In the genomic region with DNA sequence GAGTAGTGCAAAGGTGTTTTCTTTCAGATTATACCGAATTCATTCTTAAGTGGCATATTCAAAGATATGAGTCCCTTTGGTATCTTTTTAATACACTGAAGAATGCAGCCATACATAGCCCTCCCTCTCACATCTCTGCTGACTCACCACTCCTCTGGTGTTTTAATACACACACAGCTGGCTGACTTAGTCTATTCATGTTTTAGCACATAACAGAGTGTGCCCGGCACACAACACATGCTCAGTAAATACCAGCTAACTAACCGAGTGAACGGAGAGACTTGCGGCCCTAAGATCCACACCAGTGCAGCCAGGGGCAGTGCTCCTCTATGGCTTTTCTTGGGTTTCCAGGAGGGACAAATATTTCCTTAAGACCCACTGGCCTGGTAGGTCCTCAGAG, we compare ENCODE assay signal across 17 mouse cellular contexts. TPM values are rescaled to one million over a fixed set of nuclear protein-coding genes. Genes with fewer than 3 reads are reported as not detected.
DNase-seq lines count a peak whose midpoint lies in the region; ATAC-seq and TF ChIP-seq lines count a peak whose summit lies in the region.
"Had no signal": no experiment of that assay in that cellular context is flagged by ENCODE, and none has a peak within 500 bp of the region (broad histone marks: within the 10 kb centered on the region; RNA-seq: fewer than 3 reads in every experiment).

No protein-coding gene starts in this region.

- in situ Hi-C loops in Patski (cut with MboI; ENCODE audit: low pct_unique_long_range_greater_than_20kb) = no loop called here

- no peak for ATAC-seq in heart, embryonic 13.5 days (ENCODE audit: extremely low read depth, insufficient number of reproducible peaks, low FRiP score, low TSS enrichment)
- ATAC-seq in Patski = peak; percentile 44
- ATAC-seq in liver, postnatal 0 days = no peak
- ATAC-seq: hindbrain, postnatal 0 days had no signal

- no peak for TF ChIP-seq EP300 in liver, postnatal 0 days (IDR thresholded peaks at IDR 0.05; ENCODE audit: low read depth)

- H3K4me3 ChIP-seq in heart, embryonic 13.5 days = no peak overlapping the region
- H3K4me3 ChIP-seq in left cerebral cortex, adult 2 months = no peak overlapping the region
- no peak overlapping the region for H3K4me3 ChIP-seq in embryonic fibroblast, embryonic 13.5 days (ENCODE audit: insufficient read depth, low read length)
- no peak overlapping the region for H3K4me3 ChIP-seq in liver, postnatal 0 days (ENCODE audit: low read depth, low read length)
- H3K4me3 ChIP-seq: limb, embryonic 10.5 days; neural tube, embryonic 15.5 days; stomach, embryonic 15.5 days had no signal

- no peaks in the 10 kb centered on the region for H3K9me3 ChIP-seq in heart, embryonic 13.5 days
- H3K9me3 ChIP-seq in liver, postnatal 0 days (ENCODE audit: low read length) = no peaks in the 10 kb centered on the region
- H3K9me3 ChIP-seq: limb, embryonic 10.5 days; neural tube, embryonic 15.5 days; stomach, embryonic 15.5 days had no signal

- peak overlapping the region; percentile 10; the same call in 1 of the 2 replicates for H3K27ac ChIP-seq in heart, embryonic 13.5 days (replicated peaks)
- peak overlapping the region; percentile 59 for H3K27ac ChIP-seq in left cerebral cortex, adult 2 months
- H3K27ac ChIP-seq in embryonic fibroblast, embryonic 13.5 days (ENCODE audit: insufficient read depth, low read length) = 0 out of 2 replicates have a peak overlapping the region, but pooled peaks have one; percentile 21
- H3K27ac ChIP-seq in liver, postnatal 0 days (ENCODE audit: low read depth) = no peak overlapping the region
- H3K27ac ChIP-seq: hindbrain, postnatal 0 days; limb, embryonic 10.5 days; neural tube, embryonic 15.5 days; stomach, embryonic 15.5 days had no signal

- H3K4me1 ChIP-seq in heart, embryonic 13.5 days = peaks cover 18% of the 10 kb centered on the region
- peaks cover 9% of the 10 kb centered on the region for H3K4me1 ChIP-seq in embryonic fibroblast, embryonic 13.5 days (ENCODE audit: control insufficient read depth, insufficient read depth, low read length)
- H3K4me1 ChIP-seq in liver, postnatal 0 days (ENCODE audit: insufficient read depth) = no peaks in the 10 kb centered on the region
- H3K4me1 ChIP-seq: limb, embryonic 10.5 days; neural tube, embryonic 15.5 days; stomach, embryonic 15.5 days had no signal

- peaks cover 7% of the 10 kb centered on the region; the same call in 1 of the 2 replicates for H3K36me3 ChIP-seq in heart, embryonic 13.5 days
- no peaks in the 10 kb centered on the region for H3K36me3 ChIP-seq in liver, postnatal 0 days (replicated peaks; ENCODE audit: insufficient read depth, low read length)
- H3K36me3 ChIP-seq: neural tube, embryonic 15.5 days; stomach, embryonic 15.5 days had no signal

- CTCF ChIA-PET in Patski (lab: Charles Lee) = interaction anchor here (0.9 to 1.2 kb wide), 2 partner anchors 13 to 16 kb away, joined by 3 read pairs; no protein-coding TSS in a partner anchor

- TF ChIP-seq CTCF in left cerebral cortex, adult 2 months (IDR thresholded peaks at IDR 0.05) = no peak
- TF ChIP-seq CTCF in Patski (IDR thresholded peaks at IDR 0.05) = no peak
- TF ChIP-seq CTCF in embryonic fibroblast, embryonic 13.5 days (IDR thresholded peaks at IDR 0.05; ENCODE audit: borderline replicate concordance, insufficient read depth, low read length) = no peak
- TF ChIP-seq CTCF in liver, postnatal 0 days (IDR thresholded peaks at IDR 0.05; ENCODE audit: low read depth) = no peak

- TF ChIP-seq POLR2A in embryonic fibroblast, embryonic 13.5 days (IDR thresholded peaks at IDR 0.05; ENCODE audit: low read depth, low read length) = no peak

- 0 out of 2 replicates have a peak overlapping the region, but pooled peaks have one; percentile 3 for H3K4me2 ChIP-seq in heart, embryonic 13.5 days
- no peak overlapping the region for H3K4me2 ChIP-seq in liver, postnatal 0 days (ENCODE audit: low read depth, low read length)
- H3K4me2 ChIP-seq: neural tube, embryonic 15.5 days; stomach, embryonic 15.5 days had no signal

- DNase-seq in heart, postnatal 36 days = no peak
- no peak for DNase-seq in left cerebral cortex, adult 2 months (ENCODE audit: extremely low spot score in 1 of 2, low spot score in 2 of 2)
- no peak for DNase-seq in left cerebral cortex, adult 18-20 months (ENCODE audit: low spot score in 2 of 2)
- no peak for DNase-seq in Patski (ENCODE audit: low read depth, low spot score)
- DNase-seq in liver, postnatal 0 days = no peak
- DNase-seq: cerebellum, adult 9-11 months; kidney, adult 9 months; lung, postnatal 4 days; thymus, postnatal 25 days had no signal

- intact Hi-C loops in heart, postnatal 36 days (cut with DNase I) = no loop called here
- intact Hi-C loops in left cerebral cortex, adult 2 months (cut with DNase I) = no loop called here

- POLR2A ChIA-PET in Patski (lab: Charles Lee) = no interaction called here

- no peaks in the 10 kb centered on the region for H3K27me3 ChIP-seq in heart, embryonic 13.5 days (replicated peaks)
- no peaks in the 10 kb centered on the region for H3K27me3 ChIP-seq in Patski
- no peaks in the 10 kb centered on the region for H3K27me3 ChIP-seq in liver, postnatal 0 days (ENCODE audit: insufficient read depth, low read length)
- H3K27me3 ChIP-seq: CH12.LX; neural tube, embryonic 15.5 days; stomach, embryonic 15.5 days had no signal

- 63% methylated on average over 5 of the region's 5 CpGs for WGBS in heart, embryonic 13.5 days
- 66% methylated on average over 5 of the region's 5 CpGs for WGBS in liver, postnatal 0 days (ENCODE audit: insufficient replicate concordance)

- peak overlapping the region; percentile 8 for H3K9ac ChIP-seq in heart, embryonic 13.5 days
- no peak overlapping the region for H3K9ac ChIP-seq in liver, postnatal 0 days (replicated peaks)
- H3K9ac ChIP-seq: neural tube, embryonic 15.5 days; stomach, embryonic 15.5 days had no signal

RNA-seq across cellular contexts. Expression of gene Napepld, which starts 20.3 kb away (rescaled TPM):
- 4.2 and 4.7 TPM in 2 replicates for polyA plus RNA-seq in heart, embryonic 13.5 days (2015; fragmentation: Nextera tagmentation; extraction: Ambion mirVana)
- 1 to 10 TPM; 4.3 to 5.4 TPM for total RNA-seq in heart, postnatal 36 days (2021)
- 10 to 100 TPM; 13.5 to 15.5 TPM for total RNA-seq in left cerebral cortex, adult 2 months (2021)
- total RNA-seq in left cerebral cortex, adult 18-20 months (2021) = 10 to 100 TPM; 16.0 to 16.4 TPM
- 5.2 TPM for polyA plus RNA-seq in Patski (2021)
- 1.7 and 1.9 TPM in 2 replicates for polyA plus RNA-seq in embryonic fibroblast, embryonic 13.5 days (2011; ENCODE audit: insufficient read length, low read depth, missing spikeins)
- polyA plus RNA-seq in liver, postnatal 0 days (2015; fragmentation: Nextera tagmentation; extraction: Ambion mirVana) = 0.53 and 0.70 TPM in 2 replicates

RNA-seq across cellular contexts. Expression of gene Armc10, which starts 35.3 kb away (rescaled TPM):
- polyA plus RNA-seq in heart, embryonic 13.5 days (2015; fragmentation: Nextera tagmentation; extraction: Ambion mirVana) = 20.4 and 21.9 TPM in 2 replicates
- total RNA-seq in heart, postnatal 36 days (2021) = 1 to 10 TPM; 8.1 to 9.5 TPM
- 10 to 100 TPM; 19.2 to 20.9 TPM for total RNA-seq in left cerebral cortex, adult 2 months (2021)
- 10 to 100 TPM; 22.2 to 24.5 TPM for total RNA-seq in left cerebral cortex, adult 18-20 months (2021)
- 42.2 TPM for polyA plus RNA-seq in Patski (2021)
- 34.2 and 40.4 TPM in 2 replicates for polyA plus RNA-seq in embryonic fibroblast, embryonic 13.5 days (2011; ENCODE audit: insufficient read length, low read depth, missing spikeins)
- polyA plus RNA-seq in liver, postnatal 0 days (2015; fragmentation: Nextera tagmentation; extraction: Ambion mirVana) = 7.4 TPM in 2 replicates

RNA-seq across cellular contexts. Expression of gene Fbxl13, which starts 35.5 kb away (rescaled TPM):
- 0.07 and 0.13 TPM in 2 replicates for polyA plus RNA-seq in heart, embryonic 13.5 days (2015; fragmentation: Nextera tagmentation; extraction: Ambion mirVana)
- not detected for total RNA-seq in heart, postnatal 36 days (2021)
- under 1 TPM; 0.18 to 0.19 TPM for total RNA-seq in left cerebral cortex, adult 2 months (2021)
- total RNA-seq in left cerebral cortex, adult 18-20 months (2021) = under 1 TPM; 0.16 to 0.28 TPM
- polyA plus RNA-seq in Patski (2021) = 0.15 TPM
- 0.27 TPM in 1 of 2 replicates, not detected in the other for polyA plus RNA-seq in embryonic fibroblast, embryonic 13.5 days (2011; ENCODE audit: insufficient read length, low read depth, missing spikeins)
- 0.05 and 0.09 TPM in 2 replicates for polyA plus RNA-seq in liver, postnatal 0 days (2015; fragmentation: Nextera tagmentation; extraction: Ambion mirVana)
- total RNA-seq: granulocyte monocyte progenitor cell, adult 5-6 weeks had no signal

RNA-seq across cellular contexts. Expression of gene Pmpcb, which starts 56.0 kb away (rescaled TPM):
- 131 and 149 TPM in 2 replicates for polyA plus RNA-seq in heart, embryonic 13.5 days (2015; fragmentation: Nextera tagmentation; extraction: Ambion mirVana)
- total RNA-seq in heart, postnatal 36 days (2021) = 100 to 1,000 TPM; 243 to 264 TPM
- total RNA-seq in left cerebral cortex, adult 2 months (2021) = 10 to 100 TPM; 66.8 to 68.7 TPM
- total RNA-seq in left cerebral cortex, adult 18-20 months (2021) = 10 to 100 TPM; 74.5 to 77.2 TPM
- polyA plus RNA-seq in Patski (2021) = 178 TPM
- 78.7 and 107 TPM in 2 replicates for polyA plus RNA-seq in embryonic fibroblast, embryonic 13.5 days (2011; ENCODE audit: insufficient read length, low read depth, missing spikeins)
- 43.6 and 45.9 TPM in 2 replicates for polyA plus RNA-seq in liver, postnatal 0 days (2015; fragmentation: Nextera tagmentation; extraction: Ambion mirVana)
